Mouse (Mus musculus) liver, embryonic 14.5 days (tissue): Measurements from ENCODE around the gene Ano4.

Source experiments
- CTCF ChIP-seq: IDR thresholded peaks from 2 replicates; pipeline ENCODE4 v1.5.1; 2016; ENCODE audit warnings: antibody characterized with exemption, low read depth, control low read depth
- EP300 ChIP-seq: IDR thresholded peaks from 2 replicates; pipeline ENCODE4 v1.6.1; 2016; ENCODE audit warnings: antibody characterized with exemption, low read depth

GRCm38 (mm10) chr10:89263396-89263795, 81.2 kb downstream of the Ano4 start:
- TF ChIP-seq CTCF = no peak
- TF ChIP-seq EP300 = no peak
